Mouse (Mus musculus): ENCODE measurements at regions not wholly inside any gene's neighbourhood (a gene's known extent, or its start where the extent isn't known, plus 50 kb on each side); places are given as distances from the start of the nearest gene placed in this dataset.

- TF ChIP-seq CTCF (IDR thresholded peaks at IDR 0.05; ENCODE audit: low read depth, low read length) (no peak), POLR2A (IDR thresholded peaks at IDR 0.05; ENCODE audit: insufficient read depth, low read length) (no peak), EP300 (IDR thresholded peaks at IDR 0.05; ENCODE audit: insufficient read depth, low read depth, low read length) (no peak)
Observed at GRCm38 (mm10) chr2:75555676-75556075, 103.4 kb upstream of the Hnrnpa3 start.
